10 mouse cellular contexts compared by ENCODE assay signal in genomic region chr2:31088871-31089270, GRCm38 (mm10). TPM values are rescaled to one million over a fixed set of nuclear protein-coding genes. Genes with fewer than 3 reads are reported as not detected.
DNase-seq lines count a peak whose midpoint lies in the region; ATAC-seq lines count a peak whose summit lies in the region.
"Had no signal": no experiment of that assay in that cellular context is flagged by ENCODE, and none has a peak within 500 bp of the region (broad histone marks: within the 10 kb centered on the region; RNA-seq: fewer than 3 reads in every experiment).

No protein-coding gene starts in this region.

- WGBS in lung, embryonic 15.5 days = 71% methylated on average over 8 of the region's 8 CpGs
- 81% methylated on average over 8 of the region's 8 CpGs for WGBS in embryonic facial prominence, embryonic 12.5 days

- H3K9ac ChIP-seq in lung, embryonic 15.5 days = no peak overlapping the region
- H3K9ac ChIP-seq in embryonic facial prominence, embryonic 12.5 days = no peak overlapping the region
- H3K9ac ChIP-seq: forebrain, postnatal 0 days; midbrain, embryonic 13.5 days had no signal

- intact Hi-C loops in heart, postnatal 10 days (cut with DNase I) = no loop called here

- no peaks in the 10 kb centered on the region for H3K9me3 ChIP-seq in lung, embryonic 15.5 days
- no peaks in the 10 kb centered on the region for H3K9me3 ChIP-seq in embryonic facial prominence, embryonic 12.5 days
- H3K9me3 ChIP-seq: midbrain, embryonic 13.5 days had no signal

- peaks cover 24% of the 10 kb centered on the region for H3K4me1 ChIP-seq in lung, embryonic 15.5 days
- H3K4me1 ChIP-seq in embryonic facial prominence, embryonic 12.5 days = peaks cover 33% of the 10 kb centered on the region

- no peak overlapping the region for H3K4me2 ChIP-seq in lung, embryonic 15.5 days
- H3K4me2 ChIP-seq in embryonic facial prominence, embryonic 12.5 days (replicated peaks) = no peak overlapping the region
- H3K4me2 ChIP-seq: midbrain, embryonic 13.5 days had no signal

- peak overlapping the region; percentile 22; the same call in 1 of the 2 replicates for H3K27ac ChIP-seq in lung, embryonic 15.5 days
- peak overlapping the region; percentile 36 for H3K27ac ChIP-seq in embryonic facial prominence, embryonic 12.5 days
- H3K27ac ChIP-seq: midbrain, embryonic 13.5 days had no signal

- no peak overlapping the region for H3K4me3 ChIP-seq in lung, embryonic 15.5 days
- no peak overlapping the region for H3K4me3 ChIP-seq in embryonic facial prominence, embryonic 12.5 days
- H3K4me3 ChIP-seq: midbrain, embryonic 13.5 days had no signal

- ATAC-seq in lung, embryonic 15.5 days (ENCODE audit: borderline replicate concordance, extremely low read depth, low FRiP score, low TSS enrichment) = no peak
- no peak for ATAC-seq in embryonic facial prominence, embryonic 12.5 days (ENCODE audit: insufficient number of reproducible peaks, insufficient read depth, low FRiP score, low TSS enrichment)
- ATAC-seq in frontal cortex, adult (ENCODE audit: low TSS enrichment) = no peak
- ATAC-seq: forebrain, postnatal 0 days; midbrain, embryonic 13.5 days had no signal

- no peaks in the 10 kb centered on the region for H3K27me3 ChIP-seq in lung, embryonic 15.5 days
- no peaks in the 10 kb centered on the region for H3K27me3 ChIP-seq in embryonic facial prominence, embryonic 12.5 days
- H3K27me3 ChIP-seq: midbrain, embryonic 13.5 days had no signal

- H3K36me3 ChIP-seq in lung, embryonic 15.5 days = peaks cover 6% of the 10 kb centered on the region; the same call in 1 of the 2 replicates
- peaks cover 12% of the 10 kb centered on the region for H3K36me3 ChIP-seq in embryonic facial prominence, embryonic 12.5 days

- peak; percentile 89 for DNase-seq in heart, adult 11 months
- DNase-seq in heart, postnatal 10 days = no peak
- no peak for DNase-seq in lung, postnatal 4 days
- DNase-seq in thymus, adult 18-20 months = peak; percentile 20 to 43
- no peak for DNase-seq in adrenal gland, adult 8-10 months
- DNase-seq: forebrain, postnatal 0 days had no signal

RNA-seq across cellular contexts. Expression of gene Fnbp1, which starts 52.9 kb away (rescaled TPM):
- total RNA-seq in heart, postnatal 10 days (2021) = 10 to 100 TPM; 48.6 to 60.9 TPM
- polyA plus RNA-seq in lung, embryonic 15.5 days (2015; fragmentation: Nextera tagmentation; extraction: Ambion mirVana) = 14.2 and 17.7 TPM in 2 replicates
- 24.0 and 26.3 TPM in 2 replicates for polyA plus RNA-seq in embryonic facial prominence, embryonic 12.5 days (2016; fragmentation: Nextera tagmentation; extraction: Ambion mirVana)
- total RNA-seq in adrenal gland, adult 8-10 months (2022) = 10 to 100 TPM; 45.9 to 89.0 (median 70.6) TPM

Comparison
In these comparisons a context has a peak if more than half of its experiments do, and no peak if none do; other contexts are left out.
1. DNase-seq: peak in heart, adult 11 months (single experiment) and thymus, adult 18-20 months (2 of 2); none in heart, postnatal 10 days (0 of 2), lung, postnatal 4 days (0 of 2) and adrenal gland, adult 8-10 months (single experiment).